Mouse (Mus musculus): ENCODE measurements around the gene Mast4.

Gene Mast4

GRCm38 (mm10) chr13:102728951-102729350 lies 605.3 kb downstream of the Mast4 start:
- peak; percentile 81 for DNase-seq

- DNase-seq: peak; percentile 24
Observed at GRCm38 (mm10) chr13:102728035-102728434, 606.3 kb downstream of the Mast4 start.

- DNase-seq: no peak
Observed at GRCm38 (mm10) chr13:102726876-102727275, 607.4 kb downstream of the Mast4 start.

- DNase-seq: peak; percentile 12
Observed at GRCm38 (mm10) chr13:102725906-102726305, 608.4 kb downstream of the Mast4 start.

- no peak for DNase-seq
Observed at GRCm38 (mm10) chr13:102725416-102725815, 608.9 kb downstream of the Mast4 start.

GRCm38 (mm10) chr13:102716973-102717372 lies 617.3 kb downstream of the Mast4 start:
- DNase-seq: peak; percentile 45

- DNase-seq: no peak
Observed at GRCm38 (mm10) chr13:102700744-102701143, 633.6 kb downstream of the Mast4 start.

GRCm38 (mm10) chr13:102700176-102700575 lies 634.1 kb downstream of the Mast4 start:
- DNase-seq: peak; percentile 79

GRCm38 (mm10) chr13:102698751-102699323 lies 635.5 kb downstream of the Mast4 start:
- DNase-seq: peak; percentile 96

GRCm38 (mm10) chr13:102698335-102698734 lies 636.0 kb downstream of the Mast4 start:
- DNase-seq: no peak

- DNase-seq: peak; percentile 95
Observed at GRCm38 (mm10) chr13:102695121-102695905, 639.0 kb downstream of the Mast4 start.

GRCm38 (mm10) chr13:102694154-102694553 lies 640.1 kb downstream of the Mast4 start:
- DNase-seq: peak; percentile 84

- DNase-seq: peak; percentile 92
Observed at GRCm38 (mm10) chr13:102693341-102693801, 640.9 kb downstream of the Mast4 start, which contains the start of gene Cd180. TSS of gene Cd180 (plus strand) at chr13:102693558.

- no peak for DNase-seq
Observed at GRCm38 (mm10) chr13:102691408-102692150, 642.7 kb downstream of the Mast4 start.

GRCm38 (mm10) chr13:102690184-102690583 lies 644.1 kb downstream of the Mast4 start:
- DNase-seq: no peak

- DNase-seq: peak; percentile 70
Observed at GRCm38 (mm10) chr13:102689201-102690090, 644.9 kb downstream of the Mast4 start.

GRCm38 (mm10) chr13:102688121-102688520 lies 646.2 kb downstream of the Mast4 start:
- DNase-seq: peak; percentile 85

GRCm38 (mm10) chr13:102684890-102685289 lies 649.4 kb downstream of the Mast4 start:
- peak; percentile 51 for DNase-seq

All from heart, adult 11 months (tissue).